Mouse (Mus musculus) lung, adult 2 months (tissue): ENCODE data around the gene Myl9.

Experiments used
- CTCF ChIP-seq: fragments of 200-500 bp; IDR thresholded peaks from 2 replicates; pipeline ENCODE4 v1.5.1; 2011; ENCODE audit warnings: mild to moderate bottlenecking, low read length, control low read depth; ENCODE audit not compliant: insufficient read depth
- POLR2A ChIP-seq: fragments of 200-500 bp; IDR thresholded peaks from 2 replicates; pipeline ENCODE4 v1.6.1; 2011; ENCODE audit warnings: low read depth, mild to moderate bottlenecking, control low read depth, low read length, borderline replicate concordance; ENCODE audit errors: extremely low read depth

DNA sequence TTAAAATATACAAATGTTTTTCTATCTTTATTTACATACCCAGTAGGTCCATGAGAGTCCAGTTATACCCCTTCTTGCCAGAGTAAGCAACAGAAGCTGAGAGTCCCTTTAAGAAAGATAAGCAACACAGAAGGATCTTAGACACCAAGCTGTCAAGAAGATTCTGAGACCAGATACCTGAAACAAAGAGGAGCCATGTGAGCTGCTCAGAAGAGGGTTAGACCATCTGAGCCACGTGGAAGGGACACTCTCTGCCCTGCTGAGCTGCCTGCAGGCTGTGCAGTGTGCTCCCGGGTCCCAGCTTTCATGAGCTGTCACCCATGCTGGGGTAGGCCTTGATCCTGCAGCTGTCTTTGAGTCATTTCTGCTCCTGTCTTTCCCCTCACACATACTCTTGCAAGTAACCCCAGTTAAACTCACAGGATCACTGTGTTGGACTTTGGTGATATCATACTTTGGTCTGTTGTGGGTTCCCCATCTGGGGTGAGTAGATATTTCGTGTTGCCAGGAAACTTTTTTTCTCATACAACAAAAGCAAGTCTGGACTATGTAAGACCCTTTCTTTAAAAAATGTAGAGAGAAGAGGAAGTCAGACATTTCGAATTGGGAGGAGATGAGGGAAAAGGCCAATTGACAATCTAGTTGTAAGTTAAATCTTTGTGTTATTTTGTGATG lies 28.6 kb downstream of the Myl9 start:
- TF ChIP-seq CTCF (no peak), POLR2A (no peak)
